Mouse (Mus musculus) spleen, adult 2 months (tissue): ENCODE measurements around the gene Rad51b.

Source experiments
- CTCF ChIP-seq: fragments of 200-500 bp; IDR thresholded peaks from 2 replicates; pipeline ENCODE4 v1.5.1; 2011; ENCODE audit warnings: mild to moderate bottlenecking, inconsistent platforms; ENCODE audit not compliant: insufficient read depth, insufficient read length, insufficient replicate concordance; ENCODE audit errors: extremely low read depth
- POLR2A ChIP-seq: fragments of 200-500 bp; IDR thresholded peaks from 2 replicates; pipeline ENCODE4 v1.6.1; 2011; ENCODE audit warnings: low read depth, low read length, inconsistent platforms

DNA sequence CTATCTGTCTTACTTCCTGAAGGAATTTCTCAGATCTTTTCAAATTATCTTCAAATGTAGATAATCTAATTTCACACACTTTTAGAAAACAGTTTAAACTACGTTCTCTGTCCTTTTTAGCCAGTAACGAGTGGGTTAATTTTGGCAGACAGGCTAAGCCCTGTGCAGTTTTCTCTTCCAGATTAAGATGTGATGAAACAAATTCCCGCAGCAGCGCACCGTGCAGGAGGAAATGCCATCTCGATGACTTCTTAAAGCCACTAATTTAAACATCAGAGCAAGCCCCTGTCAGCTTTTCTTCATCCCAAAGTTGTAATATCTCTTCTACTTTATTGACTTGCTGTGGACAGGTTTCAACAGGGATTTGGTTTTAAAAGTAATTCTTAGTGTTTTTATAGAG, 123.5 kb downstream of the Rad51b start:
- TF ChIP-seq POLR2A = no peak
- no peak for TF ChIP-seq CTCF
